Mouse (Mus musculus) lung, embryonic 14.5 days (tissue): ENCODE results near the gene Gm4763. TPM values are rescaled to one million over a fixed set of nuclear protein-coding genes. Genes with fewer than 3 reads are reported as not detected.
A peak's percentile ranks its signal among the peaks of the same experiment; 100 is the strongest.
"Not testable (repeated sequence)": the region's sequence is repeated elsewhere in the genome, so short reads cannot be mapped to it uniquely, and the experiment has no call there.

Source experiments
- ATAC-seq: fragments of 200-750 bp; cut with Nextera tagmentation; 2 replicates; pipeline ENCODE4 v1.8.0; 2017; ENCODE audit warnings: mild to moderate bottlenecking, moderate TSS enrichment, moderate library complexity; ENCODE audit not compliant: insufficient read depth
- DNase-seq: peaks from one replicate; pipeline ENCODE4 v3.0.0-alpha.2; 2015
- H3K27ac ChIP-seq: fragments of 300-500 bp; sonication (generic); 2 replicates; pipeline ENCODE4 v1.5.1; 2014; ENCODE audit warnings: low read depth, mild to moderate bottlenecking, moderate library complexity
- H3K27me3 ChIP-seq: fragments of 300-500 bp; sonication (generic); 2 replicates; pipeline ENCODE4 v1.6.1; 2014; ENCODE audit warnings: low read length, control low read depth; ENCODE audit not compliant: insufficient read depth
- H3K36me3 ChIP-seq: fragments of 300-500 bp; sonication (generic); 2 replicates; pipeline ENCODE4 v1.6.1; 2014; ENCODE audit warnings: control low read depth; ENCODE audit not compliant: insufficient read depth
- H3K4me1 ChIP-seq: fragments of 300-500 bp; sonication (generic); 2 replicates; pipeline ENCODE4 v1.6.1; 2014; ENCODE audit warnings: antibody characterized with exemption, control low read depth; ENCODE audit not compliant: insufficient read depth
- H3K4me2 ChIP-seq: fragments of 300-500 bp; sonication (generic); 2 replicates; pipeline ENCODE4 v1.6.1; 2014; ENCODE audit warnings: mild to moderate bottlenecking
- H3K4me3 ChIP-seq: fragments of 300-500 bp; sonication (generic); 2 replicates; pipeline ENCODE4 v1.5.1; 2014; ENCODE audit warnings: low read depth, low read length
- H3K9ac ChIP-seq: fragments of 300-500 bp; sonication (generic); 2 replicates; pipeline ENCODE4 v1.6.1; 2014
- H3K9me3 ChIP-seq: fragments of 300-500 bp; sonication (generic); 2 replicates; pipeline ENCODE4 v1.6.1; 2016; ENCODE audit warnings: low read depth, low read length, control low read depth
- CTCF ChIP-seq: IDR thresholded peaks from 2 replicates; pipeline ENCODE4 v1.5.1; 2016; ENCODE audit warnings: antibody characterized with exemption, low read depth
- WGBS: fragments of 180-500 bp; shearing (Covaris S2); extraction: QIAGEN DNeasy Blood & Tissue Kit; methylation state at CpG from one replicate; pipeline ENCODE4 v1.1.7; 2014; 5-methylcytosine and 5-hydroxymethylcytosine counted together
- polyA plus RNA-seq: library from polyadenylated mRNA; unstranded; fragments of >200 nt; fragmentation: Nextera tagmentation; extraction: Ambion mirVana; gene quantifications from 2 replicates; pipeline ENCODE4 v1.2.1, GENCODE M21; 2014

Gene Gm4763
- polyA plus RNA-seq, 1 experiment from 2014 or later = not detected

- Histone ChIP-seq H3K27ac (no peak overlapping the region), H3K36me3 (no peaks in the 10 kb centered on the region), H3K4me1 (no peaks in the 10 kb centered on the region), H3K9ac (no peak overlapping the region), H3K9me3 (no peaks in the 10 kb centered on the region), H3K4me3 (no peak overlapping the region), H3K4me2 (no peak overlapping the region), H3K27me3 (no peaks in the 10 kb centered on the region)
- 57% methylated on average over 5 of the region's 5 CpGs for WGBS
- no peak for ATAC-seq
- no peak for DNase-seq
- no peak for TF ChIP-seq CTCF
Observed at GRCm38 (mm10) chr7:24753476-24753875, 26.8 kb upstream of the Gm4763 start.

- 94% methylated on average over 2 of the region's 2 CpGs for WGBS
Observed at GRCm38 (mm10) chr7:24751610-24752009, 24.9 kb upstream of the Gm4763 start.

GRCm38 (mm10) chr7:24750695-24751094 is 24.0 kb upstream of the Gm4763 start:
- H3K27ac ChIP-seq = no peak overlapping the region

More at GRCm38 (mm10) chr7:24751610-24752009, 24.9 kb upstream of the Gm4763 start:
- Histone ChIP-seq H3K9ac (no peak overlapping the region), H3K4me3 (no peak overlapping the region), H3K4me2 (no peak overlapping the region), H3K36me3 (no peaks in the 10 kb centered on the region), H3K9me3 (no peaks in the 10 kb centered on the region), H3K27me3 (no peaks in the 10 kb centered on the region), H3K4me1 (no peaks in the 10 kb centered on the region), H3K27ac (no peak overlapping the region)
- DNase-seq (no peak), ATAC-seq (no peak)
- TF ChIP-seq CTCF = no peak

GRCm38 (mm10) chr7:24735970-24736670 is 9.4 kb upstream of the Gm4763 start:
- Histone ChIP-seq H3K4me2 (0 out of 2 replicates have a peak overlapping the region, but pooled peaks have one; percentile 15), H3K4me1 (no peaks in the 10 kb centered on the region), H3K27ac (no peak overlapping the region), H3K9ac (no peak overlapping the region), H3K9me3 (no peaks in the 10 kb centered on the region), H3K36me3 (no peaks in the 10 kb centered on the region), H3K27me3 (no peaks in the 10 kb centered on the region), H3K4me3 (no peak overlapping the region)
- ATAC-seq (peak; percentile 47; the same call in 1 of the 2 replicates), DNase-seq (peak; percentile 58)
- TF ChIP-seq CTCF = no peak
- WGBS = 18% methylated on average over 17 of the region's 17 CpGs

More at GRCm38 (mm10) chr7:24750695-24751094, 24.0 kb upstream of the Gm4763 start:
- no peak for ATAC-seq
- no peak for TF ChIP-seq CTCF
- no peak overlapping the region for H3K9ac ChIP-seq
- H3K36me3 ChIP-seq = no peaks in the 10 kb centered on the region
- no peaks in the 10 kb centered on the region for H3K9me3 ChIP-seq
- H3K4me3 ChIP-seq = no peak overlapping the region
- no peak overlapping the region for H3K4me2 ChIP-seq
- 37% methylated on average over 4 of the region's 4 CpGs for WGBS
- no peaks in the 10 kb centered on the region for H3K27me3 ChIP-seq
- H3K4me1 ChIP-seq = no peaks in the 10 kb centered on the region
- DNase-seq = no peak

GRCm38 (mm10) chr7:24715039-24715438 is 11.7 kb downstream of the Gm4763 start:
- no peak overlapping the region for H3K4me2 ChIP-seq
- ATAC-seq = no peak
- WGBS = 54% methylated on average over 6 of the region's 6 CpGs
- H3K36me3 ChIP-seq = no peaks in the 10 kb centered on the region
- H3K9ac ChIP-seq = no peak overlapping the region
- TF ChIP-seq CTCF = no peak
- no peak overlapping the region for H3K4me3 ChIP-seq
- DNase-seq = no peak
- H3K4me1 ChIP-seq = no peaks in the 10 kb centered on the region
- H3K27me3 ChIP-seq = no peaks in the 10 kb centered on the region
- H3K9me3 ChIP-seq = no peaks in the 10 kb centered on the region
- H3K27ac ChIP-seq = no peak overlapping the region

- Histone ChIP-seq H3K4me2 (no peak within 1 kb of the TSS), H3K36me3 (no peaks in the 10 kb centered on the region), H3K4me3 (no peak within 1 kb of the TSS), H3K9me3 (no peaks in the 10 kb centered on the region), H3K27me3 (no peaks in the 10 kb centered on the region), H3K9ac (no peak within 1 kb of the TSS), H3K27ac (no peak within 1 kb of the TSS), H3K4me1 (no peaks in the 10 kb centered on the region)
- DNase-seq (no peak), ATAC-seq (no peak)
- WGBS = 88% methylated on average over 14 of the region's 14 CpGs
- TF ChIP-seq CTCF = no peak
Observed at GRCm38 (mm10) chr7:24708832-24709292, 17.8 kb downstream of the Gm4763 start, which contains the start of gene BC049730. TSS of gene BC049730 (plus strand) at chr7:24709242.

- not testable (repeated sequence) for H3K36me3 ChIP-seq, H3K4me1 ChIP-seq, ATAC-seq, H3K9me3 ChIP-seq, H3K4me3 ChIP-seq, H3K27ac ChIP-seq, H3K4me2 ChIP-seq, H3K9ac ChIP-seq, H3K27me3 ChIP-seq, DNase-seq
- 69% methylated on average over 9 of the region's 9 CpGs for WGBS
Observed at GRCm38 (mm10) chr7:24702841-24703240, 23.9 kb downstream of the Gm4763 start.

- ATAC-seq, H3K4me1 ChIP-seq, H3K27ac ChIP-seq, H3K27me3 ChIP-seq, H3K4me3 ChIP-seq, H3K9me3 ChIP-seq, H3K4me2 ChIP-seq, H3K36me3 ChIP-seq, H3K9ac ChIP-seq, DNase-seq: not testable (repeated sequence)
- 89% methylated on average over 4 of the region's 4 CpGs for WGBS
Observed at GRCm38 (mm10) chr7:24697891-24698290, 28.8 kb downstream of the Gm4763 start.

GRCm38 (mm10) chr7:24692693-24693092 is 34.0 kb downstream of the Gm4763 start:
- not testable (repeated sequence) for H3K27ac ChIP-seq, H3K9me3 ChIP-seq, H3K27me3 ChIP-seq, DNase-seq, H3K4me1 ChIP-seq, ATAC-seq, H3K9ac ChIP-seq, H3K4me3 ChIP-seq, H3K36me3 ChIP-seq, H3K4me2 ChIP-seq
- WGBS = 56% methylated on average over 2 of the region's 3 CpGs

- 92% methylated on average over 10 of the region's 10 CpGs for WGBS
- not testable (repeated sequence) for ATAC-seq, H3K4me1 ChIP-seq, H3K27me3 ChIP-seq, DNase-seq, H3K9ac ChIP-seq, H3K36me3 ChIP-seq, H3K4me3 ChIP-seq, H3K4me2 ChIP-seq, H3K27ac ChIP-seq, H3K9me3 ChIP-seq
Observed at GRCm38 (mm10) chr7:24687519-24687918, 39.2 kb downstream of the Gm4763 start.
